Mouse (Mus musculus): ENCODE data around the gene Tsc22d4. TPM values are rescaled to one million over a fixed set of nuclear protein-coding genes. Genes with fewer than 3 reads are reported as not detected.

Tsc22d4 gene
- polyA plus RNA-seq, 1 experiment from 2014 or later: 96.0 TPM

DNA sequence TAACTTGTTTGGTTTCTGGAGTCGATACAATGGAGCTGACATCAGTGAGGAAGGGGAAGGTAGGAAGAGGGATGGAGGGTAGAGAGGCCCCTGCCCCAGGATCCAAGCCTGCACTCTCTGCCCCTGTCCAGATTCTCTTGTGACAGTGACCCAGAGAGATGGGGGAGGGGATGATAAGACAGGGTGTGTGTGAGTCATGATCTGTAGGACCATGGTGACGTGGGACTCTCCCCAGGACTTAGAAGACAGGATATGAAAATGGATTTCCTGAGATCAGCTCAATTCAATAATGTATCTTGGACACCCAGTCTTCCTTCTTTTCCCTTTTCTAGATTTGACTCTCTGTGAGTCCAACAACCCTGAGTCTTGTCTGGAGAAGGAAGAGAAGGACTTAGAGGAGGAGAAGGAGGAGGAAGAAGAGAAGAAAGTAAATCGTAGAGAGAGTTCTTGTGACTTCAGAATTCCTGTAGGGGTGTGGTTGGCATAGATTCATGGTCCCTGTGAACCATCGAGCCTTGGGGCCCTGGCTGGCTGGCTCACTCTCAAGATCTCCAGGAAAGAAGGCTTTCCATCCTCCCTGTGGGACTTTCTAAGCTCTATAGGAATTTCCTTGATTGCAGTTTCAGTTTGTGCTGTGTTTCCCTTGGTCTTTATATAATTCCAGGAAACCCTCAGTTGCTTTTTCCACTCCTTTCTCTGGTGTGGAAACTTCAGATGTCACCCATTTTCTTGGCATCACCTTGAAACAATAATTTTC, 72.1 kb downstream of the Tsc22d4 start:
- Histone ChIP-seq H3K9ac (ENCODE audit: low read length) (no peak overlapping the region), H3K4me2 (ENCODE audit: low read depth, severe bottlenecking) (no peak overlapping the region), H3K27me3 (ENCODE audit: control insufficient read depth, insufficient read depth, low read length) (no peaks in the 10 kb centered on the region), H3K4me1 (ENCODE audit: control insufficient read depth, insufficient read depth, low read length) (no peaks in the 10 kb centered on the region), H3K36me3 (ENCODE audit: control insufficient read depth, insufficient read depth, low read length) (no peaks in the 10 kb centered on the region), H3K9me3 (ENCODE audit: control insufficient read depth, low read length) (no peaks in the 10 kb centered on the region), H3K27ac (replicated peaks; ENCODE audit: low read depth, low read length) (no peak overlapping the region), H3K4me3 (ENCODE audit: low read depth, low read length) (no peak overlapping the region)
- WGBS: 79% methylated on average over 4 of the region's 4 CpGs
- ATAC-seq (ENCODE audit: insufficient number of reproducible peaks, low FRiP score, low TSS enrichment, low read depth): no peak
- no peak for DNase-seq (ENCODE audit: low spot score)

Other genes with a start within 250 kb of the Tsc22d4 start
- 51.1 and 59.3 TPM in 2 replicates for gene Pop7, start 243.2 kb upstream of the Tsc22d4 start, polyA plus RNA-seq (2014; fragmentation: Nextera tagmentation; extraction: Ambion mirVana)
- 13.7 and 14.1 TPM in 2 replicates for gene Gigyf1, start 227.2 kb upstream of the Tsc22d4 start, polyA plus RNA-seq (2014; fragmentation: Nextera tagmentation; extraction: Ambion mirVana)
- 0.54 and 0.67 TPM in 2 replicates for gene Epo, start 212.5 kb upstream of the Tsc22d4 start, polyA plus RNA-seq (2014; fragmentation: Nextera tagmentation; extraction: Ambion mirVana)
- gene Gnb2, start 212.2 kb upstream of the Tsc22d4 start, polyA plus RNA-seq (2014; fragmentation: Nextera tagmentation; extraction: Ambion mirVana): 352 and 360 TPM in 2 replicates
- not detected in 2 replicates for gene Actl6b, start 192.2 kb upstream of the Tsc22d4 start, polyA plus RNA-seq (2014; fragmentation: Nextera tagmentation; extraction: Ambion mirVana)
- gene Tfr2, start 175.9 kb upstream of the Tsc22d4 start, polyA plus RNA-seq (2014; fragmentation: Nextera tagmentation; extraction: Ambion mirVana): 0.67 and 0.84 TPM in 2 replicates
- 20.4 and 21.4 TPM in 2 replicates for gene Mospd3, start 144.7 kb upstream of the Tsc22d4 start, polyA plus RNA-seq (2014; fragmentation: Nextera tagmentation; extraction: Ambion mirVana)
- 150 TPM in 2 replicates for gene Pcolce, start 131.9 kb upstream of the Tsc22d4 start, polyA plus RNA-seq (2014; fragmentation: Nextera tagmentation; extraction: Ambion mirVana)
- gene Fbxo24, start 116.7 kb upstream of the Tsc22d4 start, polyA plus RNA-seq (2014; fragmentation: Nextera tagmentation; extraction: Ambion mirVana): 0.11 and 0.24 TPM in 2 replicates
- gene Lrch4, start 116.6 kb upstream of the Tsc22d4 start, polyA plus RNA-seq (2014; fragmentation: Nextera tagmentation; extraction: Ambion mirVana): 31.1 and 35.3 TPM in 2 replicates
- 6.5 and 11.5 TPM in 2 replicates for gene Gm20605, start 116.6 kb upstream of the Tsc22d4 start, polyA plus RNA-seq (2014; fragmentation: Nextera tagmentation; extraction: Ambion mirVana)
- 8.2 and 9.2 TPM in 2 replicates for gene Sap25, start 104.4 kb upstream of the Tsc22d4 start, polyA plus RNA-seq (2014; fragmentation: Nextera tagmentation; extraction: Ambion mirVana)
- gene Irs3, start 100.0 kb upstream of the Tsc22d4 start, polyA plus RNA-seq (2014; fragmentation: Nextera tagmentation; extraction: Ambion mirVana): 0.31 and 0.47 TPM in 2 replicates
- 14.1 and 15.4 TPM in 2 replicates for gene Agfg2, start 61.0 kb upstream of the Tsc22d4 start, polyA plus RNA-seq (2014; fragmentation: Nextera tagmentation; extraction: Ambion mirVana)
- 1.2 and 1.8 TPM in 2 replicates for gene Nyap1, start 4.1 kb upstream of the Tsc22d4 start, polyA plus RNA-seq (2014; fragmentation: Nextera tagmentation; extraction: Ambion mirVana)
- 61.4 and 62.0 TPM in 2 replicates for gene Ppp1r35, start 33.1 kb downstream of the Tsc22d4 start, polyA plus RNA-seq (2014; fragmentation: Nextera tagmentation; extraction: Ambion mirVana)
- gene Mepce, start 41.9 kb downstream of the Tsc22d4 start, polyA plus RNA-seq (2014; fragmentation: Nextera tagmentation; extraction: Ambion mirVana): 12.0 and 12.2 TPM in 2 replicates
- 19.6 and 20.1 TPM in 2 replicates for gene Zcwpw1, start 42.1 kb downstream of the Tsc22d4 start, polyA plus RNA-seq (2014; fragmentation: Nextera tagmentation; extraction: Ambion mirVana)
- gene Pilra, start 90.6 kb downstream of the Tsc22d4 start, polyA plus RNA-seq (2014; fragmentation: Nextera tagmentation; extraction: Ambion mirVana): 0.24 and 0.43 TPM in 2 replicates
- 0.13 TPM in 1 of 2 replicates, not detected in the other for gene Pilrb1, start 112.4 kb downstream of the Tsc22d4 start, polyA plus RNA-seq (2014; fragmentation: Nextera tagmentation; extraction: Ambion mirVana)
- not detected in 2 replicates for gene Pilrb2, start 126.1 kb downstream of the Tsc22d4 start, polyA plus RNA-seq (2014; fragmentation: Nextera tagmentation; extraction: Ambion mirVana)
- not detected in 2 replicates for gene Cyp3a13, start 175.9 kb downstream of the Tsc22d4 start, polyA plus RNA-seq (2014; fragmentation: Nextera tagmentation; extraction: Ambion mirVana)
- gene Gjc3, start 217.4 kb downstream of the Tsc22d4 start, polyA plus RNA-seq (2014; fragmentation: Nextera tagmentation; extraction: Ambion mirVana): 0.14 TPM in 1 of 2 replicates, not detected in the other
- not detected in 2 replicates for gene Azgp1, start 235.8 kb downstream of the Tsc22d4 start, polyA plus RNA-seq (2014; fragmentation: Nextera tagmentation; extraction: Ambion mirVana)

Measured in limb, embryonic 11.5 days (tissue).